Mouse (Mus musculus) granulocyte monocyte progenitor cell, adult 5-6 weeks (primary cell): Measurements from ENCODE around the gene Opn5. TPM values are rescaled to one million over a fixed set of nuclear protein-coding genes. Genes with fewer than 3 reads are reported as not detected.

ENCODE experiments used
- total RNA-seq, 2 experiments: library from RNA; stranded (forward) in 1 of 2; stranded (reverse) in 1 of 2; fragments of 200-712, 200-1000 nt in 1 of 2; fragments of >200 nt in 1 of 2; fragmentation: Nextera tagmentation in 1 of 2; gene quantifications; 2 replicates each; pipeline ENCODE4 v1.2.3; 2014 to 2017

The Opn5 gene
- total RNA-seq, 2 experiments from 2014 or later: not detected

Other genes with a start within 250 kb of the Opn5 start
- gene Adgrf4, start 80.9 kb upstream of the Opn5 start, total RNA-seq (2014; fragmentation: Nextera tagmentation): not detected in 2 replicates
- gene Adgrf4, start 80.9 kb upstream of the Opn5 start, total RNA-seq (2017): not detected in 2 replicates
- not detected in 2 replicates for gene Adgrf2, start 130.8 kb upstream of the Opn5 start, total RNA-seq (2014; fragmentation: Nextera tagmentation)
- not detected in 2 replicates for gene Adgrf2, start 130.8 kb upstream of the Opn5 start, total RNA-seq (2017)